Mouse (Mus musculus) neural tube, embryonic 15.5 days (tissue): ENCODE data around the gene Cdcp1. TPM values are rescaled to one million over a fixed set of nuclear protein-coding genes. Genes with fewer than 3 reads are reported as not detected.

ENCODE experiments used
- ATAC-seq: fragments of 200-750 bp; cut with Nextera tagmentation; 2 replicates; pipeline ENCODE4 v1.8.0; 2017; ENCODE audit warnings: mild to moderate bottlenecking, moderate TSS enrichment, moderate library complexity; ENCODE audit not compliant: low FRiP score
- H3K27ac ChIP-seq: fragments of 300-500 bp; sonication (generic); replicated peaks from 2 replicates; pipeline ENCODE4 v1.5.1; 2015; ENCODE audit warnings: mild to moderate bottlenecking, inconsistent platforms
- H3K27me3 ChIP-seq: fragments of 300-500 bp; sonication (generic); replicated peaks from 2 replicates; pipeline ENCODE4 v1.6.1; 2015; ENCODE audit warnings: inconsistent platforms
- H3K36me3 ChIP-seq: fragments of 300-500 bp; sonication (generic); 2 replicates; pipeline ENCODE4 v1.6.1; 2015; ENCODE audit warnings: inconsistent platforms
- H3K4me1 ChIP-seq: fragments of 300-500 bp; sonication (generic); 2 replicates; pipeline ENCODE4 v1.6.1; 2015; ENCODE audit warnings: inconsistent platforms
- H3K4me2 ChIP-seq: fragments of 300-500 bp; sonication (generic); 2 replicates; pipeline ENCODE4 v1.6.1; 2015; ENCODE audit warnings: inconsistent platforms, mild to moderate bottlenecking, moderate library complexity
- H3K4me3 ChIP-seq: fragments of 300-500 bp; sonication (generic); replicated peaks from 2 replicates; pipeline ENCODE4 v1.5.1; 2015; ENCODE audit warnings: mild to moderate bottlenecking, inconsistent platforms
- H3K9ac ChIP-seq: fragments of 300-500 bp; sonication (generic); replicated peaks from 2 replicates; pipeline ENCODE4 v1.6.1; 2015; ENCODE audit warnings: mild to moderate bottlenecking, inconsistent platforms
- H3K9me3 ChIP-seq: fragments of 300-500 bp; sonication (generic); replicated peaks from 2 replicates; pipeline ENCODE4 v1.6.1; 2016; ENCODE audit warnings: inconsistent platforms
- WGBS: fragments of 180-500 bp; shearing (Covaris S2); methylation state at CpG from one replicate; pipeline ENCODE4 v1.1.7; 2015; ENCODE audit warnings: mixed read lengths; 5-methylcytosine and 5-hydroxymethylcytosine counted together
- polyA plus RNA-seq: library from polyadenylated mRNA; unstranded; fragments of >200 nt; fragmentation: Nextera tagmentation; extraction: Ambion mirVana; gene quantifications from 2 replicates; pipeline ENCODE4 v1.2.1, GENCODE M21; 2015

Gene Cdcp1
- polyA plus RNA-seq, 1 experiment from 2014 or later: 0.19 TPM

GRCm38 (mm10) chr9:123148430-123148829 lies 67.4 kb downstream of the Cdcp1 start:
- Histone ChIP-seq H3K27ac (no peak overlapping the region), H3K4me2 (no peak overlapping the region), H3K27me3 (no peaks in the 10 kb centered on the region), H3K9ac (no peak overlapping the region), H3K4me1 (no peaks in the 10 kb centered on the region), H3K9me3 (0 out of 2 replicates have a peak, but pooled peaks cover 2% of the 10 kb centered on the region), H3K4me3 (no peak overlapping the region), H3K36me3 (peaks cover 16% of the 10 kb centered on the region)
- no peak for ATAC-seq
- WGBS: 85% methylated on average over 5 of the region's 5 CpGs

GRCm38 (mm10) chr9:123139887-123140614 lies 75.8 kb downstream of the Cdcp1 start:
- Histone ChIP-seq H3K4me2 (no peak overlapping the region), H3K9me3 (0 out of 2 replicates have a peak, but pooled peaks cover 4% of the 10 kb centered on the region), H3K27me3 (no peaks in the 10 kb centered on the region), H3K4me1 (0 out of 2 replicates have a peak, but pooled peaks cover 10% of the 10 kb centered on the region), H3K27ac (peak overlapping the region; percentile 58), H3K9ac (no peak overlapping the region), H3K36me3 (peaks cover 58% of the 10 kb centered on the region), H3K4me3 (no peak overlapping the region)
- WGBS: 83% methylated on average over 4 of the region's 4 CpGs
- ATAC-seq: no peak

- Histone ChIP-seq H3K9me3 (0 out of 2 replicates have a peak, but pooled peaks cover 4% of the 10 kb centered on the region), H3K4me1 (0 out of 2 replicates have a peak, but pooled peaks cover 10% of the 10 kb centered on the region), H3K27ac (peak overlapping the region; percentile 58), H3K9ac (no peak overlapping the region), H3K4me3 (no peak overlapping the region), H3K4me2 (no peak overlapping the region), H3K27me3 (no peaks in the 10 kb centered on the region), H3K36me3 (peaks cover 66% of the 10 kb centered on the region)
- ATAC-seq: no peak; the same call in 1 of the 2 replicates
- 54% methylated on average over 5 of the region's 5 CpGs for WGBS
These were observed 76.9 kb downstream of the Cdcp1 start for GRCm38 (mm10) chr9:123138891-123139474.

GRCm38 (mm10) chr9:123136953-123137682 lies 78.7 kb downstream of the Cdcp1 start:
- Histone ChIP-seq H3K27me3 (no peaks in the 10 kb centered on the region), H3K36me3 (peaks cover 75% of the 10 kb centered on the region), H3K27ac (no peak overlapping the region), H3K4me1 (0 out of 2 replicates have a peak, but pooled peaks cover 10% of the 10 kb centered on the region), H3K9ac (no peak overlapping the region), H3K9me3 (no peaks in the 10 kb centered on the region), H3K4me3 (no peak overlapping the region), H3K4me2 (no peak overlapping the region)
- no peak for ATAC-seq
- WGBS: 64% methylated on average over 7 of the region's 7 CpGs

- ATAC-seq: no peak
- Histone ChIP-seq H3K4me3 (no peak overlapping the region), H3K27me3 (no peaks in the 10 kb centered on the region), H3K4me2 (no peak overlapping the region), H3K9me3 (no peaks in the 10 kb centered on the region), H3K4me1 (0 out of 2 replicates have a peak, but pooled peaks cover 7% of the 10 kb centered on the region), H3K27ac (no peak overlapping the region), H3K9ac (no peak overlapping the region), H3K36me3 (peaks cover 92% of the 10 kb centered on the region)
- WGBS: 85% methylated on average over 3 of the region's 3 CpGs
These were observed 82.8 kb downstream of the Cdcp1 start for GRCm38 (mm10) chr9:123132994-123133393.

GRCm38 (mm10) chr9:123127663-123128062 lies 88.2 kb downstream of the Cdcp1 start:
- Histone ChIP-seq H3K27ac (no peak overlapping the region), H3K9me3 (no peaks in the 10 kb centered on the region), H3K36me3 (peaks cover 64% of the 10 kb centered on the region), H3K27me3 (no peaks in the 10 kb centered on the region), H3K4me3 (no peak overlapping the region), H3K4me2 (no peak overlapping the region), H3K9ac (no peak overlapping the region), H3K4me1 (no peaks in the 10 kb centered on the region)
- WGBS: 98% methylated on average over 6 of the region's 6 CpGs
- ATAC-seq: no peak

- Histone ChIP-seq H3K36me3 (peaks cover 63% of the 10 kb centered on the region), H3K27ac (no peak overlapping the region), H3K27me3 (no peaks in the 10 kb centered on the region), H3K4me3 (no peak overlapping the region), H3K4me1 (no peaks in the 10 kb centered on the region), H3K9me3 (no peaks in the 10 kb centered on the region), H3K4me2 (no peak overlapping the region), H3K9ac (no peak overlapping the region)
- WGBS: 98% methylated on average over 2 of the region's 2 CpGs
- no peak for ATAC-seq
These were observed 91.3 kb downstream of the Cdcp1 start for GRCm38 (mm10) chr9:123124413-123124981.

- Histone ChIP-seq H3K27ac (no peak overlapping the region), H3K4me3 (no peak overlapping the region), H3K4me2 (no peak overlapping the region), H3K9me3 (no peaks in the 10 kb centered on the region), H3K27me3 (no peaks in the 10 kb centered on the region), H3K4me1 (no peaks in the 10 kb centered on the region), H3K36me3 (peaks cover 64% of the 10 kb centered on the region), H3K9ac (no peak overlapping the region)
- 91% methylated on average over 6 of the region's 6 CpGs for WGBS
- no peak for ATAC-seq
These were observed 92.0 kb downstream of the Cdcp1 start for GRCm38 (mm10) chr9:123123571-123124412.

- Histone ChIP-seq H3K4me3 (no peak overlapping the region), H3K27me3 (no peaks in the 10 kb centered on the region), H3K9me3 (no peaks in the 10 kb centered on the region), H3K27ac (no peak overlapping the region), H3K4me2 (no peak overlapping the region), H3K36me3 (peaks cover 62% of the 10 kb centered on the region), H3K4me1 (no peaks in the 10 kb centered on the region), H3K9ac (no peak overlapping the region)
- no peak for ATAC-seq
- WGBS: 81% methylated on average over 3 of the region's 3 CpGs
These were observed 92.8 kb downstream of the Cdcp1 start for GRCm38 (mm10) chr9:123123017-123123416.
